Mouse (Mus musculus) liver, postnatal 0 days (tissue): ENCODE measurements around the gene Cmas.

Source experiments
- CTCF ChIP-seq: sonication (generic); IDR thresholded peaks from 2 replicates; pipeline ENCODE4 v1.5.1; 2016; ENCODE audit warnings: antibody characterized with exemption, low read depth
- EP300 ChIP-seq: IDR thresholded peaks from 2 replicates; pipeline ENCODE4 v1.6.1; 2016; ENCODE audit warnings: antibody characterized with exemption, low read depth, mild to moderate bottlenecking

DNA sequence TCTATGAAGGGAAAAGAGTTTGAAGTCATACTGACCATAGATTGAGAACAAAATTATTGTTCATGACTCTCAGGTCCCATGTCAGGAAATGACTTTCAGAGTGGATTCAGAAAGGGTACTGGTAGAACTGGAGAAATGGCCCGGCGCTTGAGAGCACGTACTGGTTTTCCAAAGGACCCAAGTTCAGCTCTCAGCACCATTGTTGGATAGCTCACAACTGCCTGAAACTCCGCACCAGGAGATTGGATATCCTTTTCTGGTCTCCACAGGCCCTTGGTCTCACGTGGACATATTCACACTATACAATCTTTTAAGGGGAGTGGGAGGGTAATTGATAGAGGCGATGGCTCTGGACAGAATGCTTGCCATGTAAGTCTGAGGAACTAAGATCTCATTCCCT lies 1.5 kb downstream of the Cmas start:
- TF ChIP-seq CTCF (no peak), EP300 (no peak)
